Mouse (Mus musculus): ENCODE data around the gene Pbrm1.

The Pbrm1 gene

DNA sequence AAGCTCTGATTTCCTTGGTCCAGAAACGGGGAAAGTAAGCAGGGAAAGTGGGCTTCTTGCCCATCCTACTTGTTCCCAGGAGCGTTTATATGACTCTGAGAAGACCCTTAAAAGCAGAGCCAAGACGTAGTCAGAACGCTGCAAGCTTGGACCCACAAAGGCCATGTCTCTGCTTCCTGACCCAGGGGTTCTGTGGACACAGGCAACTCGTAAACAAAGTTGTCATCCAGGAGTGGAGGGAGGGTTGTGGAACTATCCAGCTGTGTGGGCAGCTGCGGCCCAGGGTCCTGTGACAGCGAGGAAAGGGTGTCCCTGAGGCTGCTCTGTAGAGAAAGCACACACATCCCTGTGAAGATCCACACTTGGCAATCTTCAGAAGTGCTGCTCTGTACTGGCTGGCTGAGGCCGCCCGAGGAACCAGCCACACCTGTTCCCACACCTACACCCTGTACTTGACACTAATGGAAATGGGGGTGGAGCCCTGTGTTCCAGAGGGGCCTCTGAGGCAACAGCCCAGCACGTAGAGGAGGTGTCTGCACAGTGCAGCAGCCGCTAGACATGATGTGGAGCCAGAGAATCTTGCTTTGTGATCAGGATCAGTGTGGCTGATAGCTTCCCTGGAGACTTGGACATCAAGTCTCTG lies 114.2 kb downstream of the Pbrm1 start:
- DNase-seq (ENCODE audit: low read depth, low spot score) = no peak

GRCm38 (mm10) chr14:31134015-31135000 lies 115.4 kb downstream of the Pbrm1 start:
- no peak for DNase-seq (ENCODE audit: low read depth, low spot score)

- DNase-seq (ENCODE audit: low read depth, low spot score) = no peak
Observed at GRCm38 (mm10) chr14:31135495-31136410, 116.8 kb downstream of the Pbrm1 start.

DNA sequence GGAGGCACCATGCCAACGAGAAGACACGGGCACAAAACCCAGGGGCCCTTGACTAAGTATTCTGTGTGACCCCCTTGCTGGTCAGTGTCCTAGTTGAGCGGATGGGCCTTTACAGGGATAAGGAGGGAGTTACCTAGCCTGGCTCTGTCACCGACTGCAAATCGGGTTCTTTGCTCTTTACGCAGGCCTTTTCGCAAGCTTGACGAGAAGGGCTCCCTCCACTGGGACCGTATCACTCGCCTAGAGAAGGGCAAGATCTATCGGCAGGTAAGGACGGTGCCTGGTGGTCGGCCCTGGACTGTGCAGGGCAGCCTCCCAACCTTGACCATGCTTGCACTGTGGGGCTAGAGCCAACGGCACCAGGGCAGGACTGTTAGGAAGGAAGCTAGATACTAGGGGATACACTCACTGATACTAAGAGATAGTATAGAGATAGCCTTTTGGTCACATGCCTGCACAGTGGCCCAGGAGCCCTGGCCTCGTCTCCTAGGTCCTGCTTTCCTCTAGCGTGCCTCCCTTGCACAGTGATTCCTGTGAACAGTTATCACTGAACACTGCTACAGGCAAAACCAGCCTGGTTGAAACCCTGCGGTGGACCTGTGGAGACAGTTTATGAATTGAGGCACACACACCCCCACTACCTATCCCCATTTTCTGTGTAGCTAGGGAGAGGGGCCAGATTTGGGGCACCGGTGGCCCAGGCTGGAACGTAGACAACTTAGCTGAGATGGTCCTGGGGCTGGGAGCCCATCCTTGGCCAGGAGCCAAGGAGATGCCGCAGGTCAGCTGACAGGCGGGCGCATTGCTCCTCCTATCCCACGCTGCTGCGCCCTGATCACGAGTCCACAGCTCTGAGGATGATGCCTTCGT lies 117.7 kb downstream of the Pbrm1 start:
- no peak for DNase-seq (ENCODE audit: low read depth, low spot score)

DNA sequence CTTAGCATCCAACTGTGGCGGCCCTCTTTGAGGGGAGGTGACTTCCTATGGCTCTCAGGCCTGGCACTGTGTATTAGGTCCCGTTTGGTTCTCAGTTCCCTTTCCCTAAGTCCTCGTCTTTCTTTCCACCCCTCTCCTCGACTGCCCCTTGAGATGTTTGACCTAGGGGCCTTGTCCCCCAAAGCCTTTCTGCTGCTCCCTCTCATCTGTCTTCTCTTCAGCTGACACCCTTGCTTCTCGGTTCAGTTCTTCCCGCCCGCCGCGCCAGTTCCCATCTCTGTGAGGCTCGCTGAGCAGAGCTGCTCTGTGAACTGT lies 118.3 kb downstream of the Pbrm1 start:
- DNase-seq (ENCODE audit: low read depth, low spot score) = no peak

GRCm38 (mm10) chr14:31137791-31138190 lies 118.9 kb downstream of the Pbrm1 start:
- DNase-seq (ENCODE audit: low read depth, low spot score) = no peak

DNA sequence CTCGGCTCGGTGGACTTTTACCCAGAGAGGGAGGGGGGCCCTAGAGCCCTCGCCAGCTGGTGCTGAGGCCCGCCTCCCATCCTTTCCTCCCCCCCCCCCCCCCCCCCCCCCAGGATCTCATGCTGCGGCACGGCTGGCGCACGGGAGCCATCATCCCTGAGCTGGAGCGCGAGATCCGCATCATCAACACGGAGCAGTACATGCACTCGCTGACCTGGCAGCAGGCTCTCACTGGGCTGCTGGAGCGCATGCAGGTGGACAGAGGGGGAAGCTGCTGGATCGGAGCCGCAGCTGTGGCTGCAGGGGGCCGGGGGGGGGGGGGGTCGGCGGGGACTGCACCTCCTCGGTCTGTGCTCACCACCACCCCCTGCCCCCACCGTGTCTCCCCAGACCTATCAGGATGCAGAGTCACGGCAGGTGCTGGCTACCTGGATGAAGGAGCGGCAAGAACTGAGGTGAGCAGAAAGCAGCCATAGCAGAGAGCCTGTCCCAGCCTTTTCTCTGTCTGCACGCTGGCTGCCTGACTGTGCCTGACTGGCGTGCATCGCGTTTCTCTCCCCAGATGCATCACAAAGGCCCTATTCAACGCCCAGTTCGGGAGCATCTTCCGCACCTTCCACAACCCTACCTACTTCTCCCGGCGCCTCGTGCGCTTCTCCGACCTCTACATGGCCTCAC lies 119.4 kb downstream of the Pbrm1 start:
- DNase-seq (ENCODE audit: low read depth, low spot score) = no peak

DNA sequence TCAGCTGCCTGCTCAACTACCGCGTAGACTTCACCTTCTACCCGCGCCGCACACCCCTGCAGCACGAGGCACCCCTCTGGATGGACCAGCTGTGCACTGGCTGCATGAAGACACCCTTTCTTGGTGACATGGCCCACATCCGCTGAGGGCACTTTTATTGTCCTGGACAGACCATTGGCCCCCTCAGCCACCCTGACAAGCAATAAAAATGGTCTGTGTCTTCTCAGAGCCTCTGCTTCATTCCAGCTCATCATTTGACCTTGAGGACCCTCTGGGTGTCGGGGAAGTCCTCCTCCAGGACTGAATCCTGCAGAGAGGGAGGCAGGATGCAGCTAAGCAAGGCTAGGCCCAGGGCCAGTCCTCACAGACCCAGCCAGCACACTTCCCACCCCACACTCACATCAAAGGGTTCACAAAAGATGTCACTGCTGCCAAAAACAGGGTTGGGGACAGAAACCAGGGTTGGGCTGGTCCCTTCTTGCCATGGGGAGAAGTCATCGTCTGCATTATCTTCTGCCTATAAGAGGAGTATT lies 120.0 kb downstream of the Pbrm1 start:
- DNase-seq (ENCODE audit: low read depth, low spot score) = no peak

- DNase-seq (ENCODE audit: low read depth, low spot score) = no peak
Observed at GRCm38 (mm10) chr14:31139666-31140065, 120.7 kb downstream of the Pbrm1 start.

DNA sequence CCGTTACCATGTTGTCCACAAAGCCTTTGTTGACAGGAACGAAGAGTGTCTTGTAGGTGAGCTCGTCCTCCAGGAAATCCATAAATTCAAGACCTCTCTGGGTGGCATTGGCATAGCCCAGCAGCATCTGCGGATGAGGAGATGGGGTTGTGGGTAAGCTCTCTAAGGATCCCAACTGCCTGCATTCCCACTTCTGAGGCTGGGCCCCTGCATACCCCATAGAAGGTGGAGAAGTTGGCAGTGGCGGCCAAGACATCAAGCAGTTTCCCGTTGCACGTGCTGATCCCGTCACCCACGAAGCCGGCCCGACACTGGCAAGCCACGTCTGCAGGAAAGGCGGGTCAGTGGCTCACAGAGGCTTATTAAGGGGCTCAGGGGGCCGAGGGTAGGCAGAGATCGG lies 121.2 kb downstream of the Pbrm1 start:
- DNase-seq (ENCODE audit: low read depth, low spot score) = no peak

- DNase-seq (ENCODE audit: low read depth, low spot score) = no peak
Observed at GRCm38 (mm10) chr14:31141011-31141410, 122.1 kb downstream of the Pbrm1 start.

DNA sequence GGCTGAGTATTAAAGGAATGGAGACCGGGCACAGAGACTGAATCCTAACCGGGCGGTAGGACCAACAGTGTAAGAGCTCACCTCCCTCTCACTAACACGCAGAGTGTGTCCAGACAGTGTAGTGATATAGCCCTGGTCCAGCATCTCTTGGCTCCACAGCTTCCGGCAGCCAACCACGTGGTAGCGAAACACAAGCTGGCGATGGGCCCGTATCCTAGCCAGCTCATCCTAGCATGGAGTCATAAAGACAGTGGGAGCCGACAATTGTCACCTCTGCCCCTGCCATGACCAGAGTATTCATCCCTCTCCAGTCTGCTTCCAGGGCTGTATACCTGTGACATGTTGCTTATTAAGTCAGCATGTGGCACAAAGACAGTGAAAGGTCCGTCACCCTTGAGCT lies 126.8 kb downstream of the Pbrm1 start:
- no peak for DNase-seq (ENCODE audit: low read depth, low spot score)

GRCm38 (mm10) chr14:31160196-31161150 lies 141.5 kb downstream of the Pbrm1 start:
- DNase-seq (ENCODE audit: low read depth, low spot score) = no peak

GRCm38 (mm10) chr14:31161191-31161590 lies 142.3 kb downstream of the Pbrm1 start:
- DNase-seq (ENCODE audit: low read depth, low spot score) = no peak

DNA sequence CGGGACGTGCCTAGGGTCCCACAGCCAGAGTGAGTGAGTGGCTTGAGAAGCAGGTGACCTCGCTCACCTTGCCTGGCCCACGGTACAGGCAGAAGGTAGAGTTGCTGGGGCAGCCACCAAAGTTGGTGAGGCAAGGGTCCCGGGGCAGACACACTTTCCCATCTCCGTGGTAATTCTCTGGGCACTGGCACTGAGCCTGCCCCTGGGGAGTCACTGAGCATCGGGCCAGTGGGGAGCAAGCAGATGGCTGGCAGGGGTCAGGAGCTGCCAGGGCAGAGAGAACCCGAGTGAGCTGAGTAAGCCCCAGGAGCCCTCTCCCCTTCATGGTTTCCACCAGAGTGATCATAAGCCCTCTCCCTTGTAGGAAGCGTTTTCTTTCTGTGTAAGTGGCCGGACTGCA lies 142.7 kb downstream of the Pbrm1 start:
- no peak for DNase-seq (ENCODE audit: low read depth, low spot score)

DNA sequence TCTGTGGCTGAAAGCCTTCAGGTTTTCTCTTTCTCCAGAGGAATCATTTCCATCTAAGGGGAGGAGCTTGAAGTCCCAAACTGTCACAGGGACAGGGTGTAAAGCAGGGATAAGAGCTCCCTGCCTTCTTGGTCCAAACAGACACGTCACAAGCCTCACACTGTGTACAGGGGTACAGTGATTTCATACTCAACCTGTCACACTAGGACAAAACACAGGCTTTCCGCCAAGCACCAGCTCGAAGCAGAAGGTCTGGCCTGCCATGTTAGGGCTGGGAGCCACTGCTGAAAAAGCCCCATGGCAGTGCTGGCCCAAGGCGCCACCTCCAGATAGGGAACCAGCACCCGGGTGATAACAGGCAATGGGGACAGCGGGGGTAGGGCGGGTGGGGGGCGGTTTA lies 145.1 kb downstream of the Pbrm1 start:
- DNase-seq (ENCODE audit: low read depth, low spot score) = no peak

- DNase-seq (ENCODE audit: low read depth, low spot score) = no peak
Observed at GRCm38 (mm10) chr14:31165010-31165409, 146.1 kb downstream of the Pbrm1 start.

DNA sequence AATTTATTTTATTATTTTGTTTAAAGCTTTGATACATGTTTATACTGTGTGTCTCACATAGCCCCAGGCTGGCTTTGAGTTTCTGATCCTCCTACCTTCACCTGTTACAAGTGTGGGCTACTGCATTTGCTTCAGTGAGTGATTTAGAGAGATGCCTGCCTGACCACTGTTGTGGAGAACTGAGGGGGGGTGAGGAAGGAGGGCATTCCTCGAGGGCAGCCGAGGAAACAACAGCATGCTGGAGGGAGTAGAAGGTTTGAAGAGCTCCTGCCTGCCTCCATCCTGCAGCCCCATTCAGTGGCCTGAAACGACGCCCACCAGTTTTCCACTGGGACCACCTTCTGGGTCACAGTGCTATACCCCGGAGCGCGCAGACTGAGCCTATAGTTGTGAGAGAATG lies 146.5 kb downstream of the Pbrm1 start:
- DNase-seq (ENCODE audit: low read depth, low spot score) = no peak

DNA sequence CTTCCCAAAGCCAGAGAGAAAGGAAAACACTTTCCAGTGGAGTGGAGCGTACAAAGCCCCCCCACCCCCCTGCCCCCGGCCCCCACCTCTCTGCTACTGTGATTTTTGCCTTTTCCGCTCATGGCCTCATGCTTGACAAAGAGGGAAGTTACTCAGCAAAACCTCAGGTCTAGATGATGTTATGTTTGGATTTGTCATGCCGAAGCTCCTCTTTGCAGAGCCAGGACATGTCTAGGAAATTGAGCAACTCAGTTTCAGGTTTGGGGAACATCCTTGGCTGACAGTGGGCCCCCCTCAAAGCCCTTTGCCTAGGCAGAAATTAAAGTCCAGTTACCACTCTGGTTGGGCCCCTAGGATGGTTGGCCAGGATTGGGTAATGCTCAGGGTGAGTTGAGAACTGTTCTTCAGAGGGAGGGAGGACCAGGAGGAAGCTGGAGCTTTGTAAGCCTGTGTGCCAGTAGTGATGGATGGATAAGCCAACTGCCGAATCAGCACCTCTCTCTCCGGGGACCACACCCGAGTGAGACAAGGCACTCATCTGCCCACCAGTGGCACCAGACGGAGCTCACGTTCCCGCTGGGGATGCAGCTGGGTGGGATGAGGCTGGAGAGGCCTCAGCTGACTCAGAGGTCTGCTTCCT lies 147.2 kb downstream of the Pbrm1 start:
- DNase-seq (ENCODE audit: low read depth, low spot score) = peak; percentile 25

Data from mesoderm, embryonic 11.5 days (tissue).